In genomic region chr6:114642601-114643528, GRCm38 (mm10) we compare ENCODE assay signal across 8 mouse cellular contexts. TPM values are rescaled to one million over a fixed set of nuclear protein-coding genes. Genes with fewer than 3 reads are reported as not detected.
A peak's percentile ranks its signal among the peaks of the same experiment; 100 is the strongest.
DNase-seq lines count a peak whose midpoint lies in the region; ATAC-seq and TF ChIP-seq lines count a peak whose summit lies in the region.

TSS of gene Atg7 (plus strand) at chr6:114643097.

- peak; percentile 46 for TF ChIP-seq EP300 in lung, postnatal 0 days (IDR thresholded peaks at IDR 0.05)

- WGBS in hindbrain, embryonic 10.5 days = under 1% methylated on average over 38 of the region's 38 CpGs
- 2% methylated on average over 38 of the region's 38 CpGs for WGBS in lung, postnatal 0 days

- peak within 1 kb of the TSS; percentile 70 for H3K4me3 ChIP-seq in hindbrain, embryonic 10.5 days
- H3K4me3 ChIP-seq in lung, postnatal 0 days (ENCODE audit: low read depth, low read length) = peak within 1 kb of the TSS; percentile 82

- no peaks in the 10 kb centered on the region for H3K9me3 ChIP-seq in hindbrain, embryonic 10.5 days
- no peaks in the 10 kb centered on the region for H3K9me3 ChIP-seq in lung, postnatal 0 days (ENCODE audit: low read length)

- H3K4me1 ChIP-seq in hindbrain, embryonic 10.5 days (replicated peaks) = peaks cover 10% of the 10 kb centered on the region
- H3K4me1 ChIP-seq in lung, postnatal 0 days (ENCODE audit: insufficient read depth, low read depth, low read length) = no peaks in the 10 kb centered on the region; the same call in 1 of the 2 replicates

- TF ChIP-seq CTCF in lung, postnatal 0 days (IDR thresholded peaks at IDR 0.05) = no peak

- peak within 1 kb of the TSS; percentile 89 for H3K9ac ChIP-seq in lung, postnatal 0 days (replicated peaks; ENCODE audit: low read depth)

- peak within 1 kb of the TSS; percentile 86 for H3K27ac ChIP-seq in hindbrain, embryonic 10.5 days
- H3K27ac ChIP-seq in lung, postnatal 0 days (ENCODE audit: low read length) = peak within 1 kb of the TSS; percentile 80

- H3K36me3 ChIP-seq in hindbrain, embryonic 10.5 days = no peaks in the 10 kb centered on the region
- no peaks in the 10 kb centered on the region for H3K36me3 ChIP-seq in lung, postnatal 0 days (ENCODE audit: insufficient read depth, low read length)

- DNase-seq in MEL-GATA-1-ER (ENCODE audit: extremely low read depth, low read depth) = peak; percentile 80
- DNase-seq in cerebellum, adult 8-10 months = peak; percentile 90
- peak; percentile 94 for DNase-seq in hindbrain, embryonic 10.5 days (ENCODE audit: low spot score)
- peak; percentile 90 for DNase-seq in layer of hippocampus, adult 9-11 months
- peak; percentile 97 for DNase-seq in lung, postnatal 0 days (ENCODE audit: low spot score)
- peak; percentile 85 for DNase-seq in ovary, postnatal 14 days (ENCODE audit: low spot score)
- DNase-seq in thymus, postnatal 14 days = peak; percentile 95

- no peaks in the 10 kb centered on the region for H3K27me3 ChIP-seq in hindbrain, embryonic 10.5 days (ENCODE audit: insufficient read depth, poor library complexity, severe bottlenecking)
- H3K27me3 ChIP-seq in lung, postnatal 0 days (replicated peaks; ENCODE audit: insufficient read depth, low read length) = no peaks in the 10 kb centered on the region

- peak within 1 kb of the TSS; percentile 86 for H3K4me2 ChIP-seq in lung, postnatal 0 days (replicated peaks; ENCODE audit: low read depth, low read length)

- ATAC-seq in frontal cortex, adult (ENCODE audit: low TSS enrichment) = peak; percentile 91
- peak; percentile 94 for ATAC-seq in lung, postnatal 0 days

RNA-seq across cellular contexts. Expression of gene Atg7, which starts in this region (rescaled TPM):
- 24.4 and 25.0 TPM in 2 replicates for polyA plus RNA-seq in hindbrain, embryonic 10.5 days (2016; fragmentation: Nextera tagmentation; extraction: Ambion mirVana)
- polyA plus RNA-seq in lung, postnatal 0 days (2015; fragmentation: Nextera tagmentation; extraction: Ambion mirVana) = 17.5 and 18.4 TPM in 2 replicates

Comparison
In these comparisons a context has a peak if more than half of its experiments do, and no peak if none do; other contexts are left out.
1. Peak in every context shown above with its lines: DNase-seq, ATAC-seq, H3K4me3 ChIP-seq and H3K27ac ChIP-seq.